Mouse (Mus musculus) stomach, embryonic 14.5 days (tissue): Measurements from ENCODE around the gene Slc8a1. TPM values are rescaled to one million over a fixed set of nuclear protein-coding genes. Genes with fewer than 3 reads are reported as not detected.

Experiments
- ATAC-seq: fragments of 200-750 bp; cut with Nextera tagmentation; 2 replicates; pipeline ENCODE4 v1.8.0; 2017; ENCODE audit warnings: low read depth, moderate TSS enrichment; ENCODE audit not compliant: insufficient number of reproducible peaks, insufficient read depth, low FRiP score
- H3K27ac ChIP-seq: fragments of 300-500 bp; sonication (generic); 2 replicates; pipeline ENCODE4 v1.5.1; 2014; ENCODE audit warnings: mild to moderate bottlenecking, low read length, moderate library complexity, mixed read lengths
- H3K27me3 ChIP-seq: fragments of 300-500 bp; sonication (generic); 2 replicates; pipeline ENCODE4 v1.6.1; 2014; ENCODE audit warnings: low read length, control low read depth, mixed read lengths; ENCODE audit not compliant: control insufficient read depth, insufficient read depth
- H3K36me3 ChIP-seq: fragments of 300-500 bp; sonication (generic); 2 replicates; pipeline ENCODE4 v1.6.1; 2014; ENCODE audit warnings: mild to moderate bottlenecking, control low read depth, low read length, moderate library complexity, mixed read lengths; ENCODE audit not compliant: control insufficient read depth, insufficient read depth
- H3K4me1 ChIP-seq: fragments of 300-500 bp; sonication (generic); 2 replicates; pipeline ENCODE4 v1.6.1; 2014; ENCODE audit warnings: low read length, control low read depth, mixed read lengths; ENCODE audit not compliant: control insufficient read depth, insufficient read depth
- H3K4me2 ChIP-seq: fragments of 300-500 bp; sonication (generic); replicated peaks from 2 replicates; pipeline ENCODE4 v1.6.1; 2014; ENCODE audit warnings: low read depth, low read length, control low read depth
- H3K4me3 ChIP-seq: fragments of 300-500 bp; sonication (generic); 2 replicates; pipeline ENCODE4 v1.5.1; 2014; ENCODE audit warnings: low read depth, low read length, control low read depth
- H3K9ac ChIP-seq: fragments of 300-500 bp; sonication (generic); replicated peaks from 2 replicates; pipeline ENCODE4 v1.6.1; 2014; ENCODE audit warnings: low read depth, mild to moderate bottlenecking, control low read depth, low read length, moderate library complexity, mixed read lengths
- H3K9me3 ChIP-seq: fragments of 300-500 bp; sonication (generic); 2 replicates; pipeline ENCODE4 v1.6.1; 2016; ENCODE audit warnings: low read depth, low read length, control low read depth; ENCODE audit not compliant: control insufficient read depth
- WGBS: fragments of 180-500 bp; shearing (Covaris S2); extraction: QIAGEN DNeasy Blood & Tissue Kit; methylation state at CpG from one replicate; pipeline ENCODE4 v1.1.7; 2014; 5-methylcytosine and 5-hydroxymethylcytosine counted together
- polyA plus RNA-seq: library from polyadenylated mRNA; unstranded; fragments of >200 nt; fragmentation: Nextera tagmentation; extraction: Ambion mirVana; gene quantifications from 2 replicates; pipeline ENCODE4 v1.2.1, GENCODE M21; 2014

The Slc8a1 gene
- polyA plus RNA-seq, 1 experiment from 2014 or later, result 24.5 TPM

DNA sequence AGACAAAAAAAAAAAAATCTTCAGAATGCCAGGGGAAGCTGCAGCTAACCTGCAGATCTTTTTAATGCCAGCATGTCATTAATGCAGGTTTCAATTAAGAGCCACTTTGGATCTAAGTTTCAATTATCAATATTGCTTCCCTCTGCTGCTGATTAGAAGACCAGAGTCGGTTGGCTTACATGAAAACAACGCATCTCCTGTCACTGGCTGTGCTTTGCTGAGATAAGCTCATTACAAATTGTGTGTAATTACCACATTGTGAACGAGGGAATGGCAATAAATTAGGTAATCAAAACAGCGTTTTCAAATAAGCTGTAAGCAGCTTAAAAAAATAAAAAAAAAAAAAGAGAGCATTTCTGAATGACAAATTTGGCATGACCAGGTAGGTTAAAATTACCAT lies 258.4 kb downstream of the Slc8a1 start:
- Histone ChIP-seq H3K36me3 (no peaks in the 10 kb centered on the region), H3K27ac (no peak overlapping the region), H3K4me1 (peaks cover 7% of the 10 kb centered on the region; the same call in 1 of the 2 replicates), H3K4me2 (no peak overlapping the region), H3K4me3 (no peak overlapping the region), H3K9ac (no peak overlapping the region), H3K27me3 (no peaks in the 10 kb centered on the region), H3K9me3 (no peaks in the 10 kb centered on the region)
- ATAC-seq, result no peak
- WGBS, result 46% methylated on average over 4 of the region's 4 CpGs

DNA sequence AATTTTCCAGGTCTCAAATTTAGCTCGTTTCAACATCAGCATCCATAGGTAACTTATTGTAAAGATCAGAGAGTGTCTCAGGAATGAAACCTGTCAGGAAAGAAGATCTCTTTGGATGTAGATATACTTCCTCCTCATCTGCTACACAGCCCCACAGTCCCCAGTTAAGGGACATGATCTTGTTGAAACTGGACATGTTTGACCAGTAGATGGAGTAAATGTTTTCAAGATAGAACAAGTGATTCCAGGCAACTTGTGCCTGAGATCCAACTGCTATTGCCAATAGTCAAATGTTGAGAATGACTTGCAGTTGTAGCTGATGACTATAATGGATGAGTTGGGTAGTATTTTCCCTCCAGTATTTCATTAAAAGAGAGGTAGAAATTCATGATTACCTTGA lies 260.8 kb downstream of the Slc8a1 start:
- no peak overlapping the region for H3K4me3 ChIP-seq
- H3K27ac ChIP-seq, result no peak overlapping the region
- no peak overlapping the region for H3K9ac ChIP-seq
- no peak for ATAC-seq
- no peaks in the 10 kb centered on the region for H3K9me3 ChIP-seq
- H3K4me1 ChIP-seq, result peaks cover 7% of the 10 kb centered on the region; the same call in 1 of the 2 replicates
- H3K4me2 ChIP-seq, result no peak overlapping the region
- H3K36me3 ChIP-seq, result no peaks in the 10 kb centered on the region
- WGBS, result 73% methylated on average over 1 of the region's 1 CpGs
- no peaks in the 10 kb centered on the region for H3K27me3 ChIP-seq

GRCm38 (mm10) chr17:81473363-81473762 lies 264.8 kb downstream of the Slc8a1 start:
- no peak overlapping the region for H3K27ac ChIP-seq
- no peaks in the 10 kb centered on the region for H3K9me3 ChIP-seq
- H3K36me3 ChIP-seq, result no peaks in the 10 kb centered on the region
- no peak overlapping the region for H3K4me3 ChIP-seq
- no peak overlapping the region for H3K9ac ChIP-seq
- ATAC-seq, result no peak
- H3K4me2 ChIP-seq, result no peak overlapping the region
- H3K4me1 ChIP-seq, result 0 out of 2 replicates have a peak, but pooled peaks cover 7% of the 10 kb centered on the region
- H3K27me3 ChIP-seq, result no peaks in the 10 kb centered on the region
- WGBS, result 69% methylated on average over 3 of the region's 3 CpGs

- H3K36me3 ChIP-seq, result no peaks in the 10 kb centered on the region
- no peak overlapping the region; the same call in 1 of the 2 replicates for H3K27ac ChIP-seq
- H3K4me2 ChIP-seq, result no peak overlapping the region
- no peaks in the 10 kb centered on the region for H3K27me3 ChIP-seq
- peak; percentile 74; the same call in 1 of the 2 replicates for ATAC-seq
- 45% methylated on average over 5 of the region's 5 CpGs for WGBS
- no peak overlapping the region for H3K4me3 ChIP-seq
- 0 out of 2 replicates have a peak, but pooled peaks cover 7% of the 10 kb centered on the region for H3K4me1 ChIP-seq
- H3K9me3 ChIP-seq, result no peaks in the 10 kb centered on the region
- no peak overlapping the region for H3K9ac ChIP-seq
Observed at GRCm38 (mm10) chr17:81468941-81469340, 269.2 kb downstream of the Slc8a1 start.

GRCm38 (mm10) chr17:81459379-81459778 lies 278.8 kb downstream of the Slc8a1 start:
- Histone ChIP-seq H3K9ac (no peak overlapping the region), H3K4me2 (no peak overlapping the region), H3K4me1 (no peaks in the 10 kb centered on the region), H3K4me3 (no peak overlapping the region), H3K36me3 (no peaks in the 10 kb centered on the region), H3K9me3 (no peaks in the 10 kb centered on the region), H3K27me3 (no peaks in the 10 kb centered on the region), H3K27ac (no peak overlapping the region)
- WGBS, result 80% methylated on average over 3 of the region's 3 CpGs
- ATAC-seq, result no peak

GRCm38 (mm10) chr17:81455977-81456376 lies 282.2 kb downstream of the Slc8a1 start:
- Histone ChIP-seq H3K27me3 (no peaks in the 10 kb centered on the region), H3K36me3 (no peaks in the 10 kb centered on the region), H3K4me2 (no peak overlapping the region), H3K9ac (no peak overlapping the region), H3K9me3 (no peaks in the 10 kb centered on the region), H3K27ac (no peak overlapping the region), H3K4me3 (no peak overlapping the region), H3K4me1 (no peaks in the 10 kb centered on the region)
- WGBS, result 82% methylated on average over 7 of the region's 7 CpGs
- ATAC-seq, result no peak

DNA sequence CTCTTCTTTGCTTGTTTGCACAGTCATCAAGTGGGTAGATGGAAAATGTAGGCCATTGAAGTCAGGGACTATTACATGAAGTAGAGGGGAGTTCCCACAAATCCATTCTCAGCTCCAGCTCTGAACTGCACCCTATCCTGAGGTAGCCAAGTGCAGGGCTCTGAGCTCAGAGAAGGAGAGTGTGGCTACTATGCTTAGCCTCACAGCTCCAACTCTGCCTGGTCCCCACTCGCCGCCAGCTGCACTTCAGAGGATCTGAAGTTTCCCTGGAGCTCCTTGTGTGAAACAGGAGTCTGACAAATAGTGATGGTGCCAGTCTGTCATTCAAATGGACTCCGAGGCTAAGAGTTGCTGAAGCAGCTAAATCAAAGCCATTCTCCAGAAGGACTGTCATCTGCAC lies 282.9 kb downstream of the Slc8a1 start:
- Histone ChIP-seq H3K27ac (no peak overlapping the region), H3K9me3 (no peaks in the 10 kb centered on the region), H3K9ac (no peak overlapping the region), H3K4me2 (no peak overlapping the region), H3K4me1 (no peaks in the 10 kb centered on the region), H3K36me3 (no peaks in the 10 kb centered on the region), H3K27me3 (no peaks in the 10 kb centered on the region), H3K4me3 (no peak overlapping the region)
- ATAC-seq, result no peak
- 62% methylated on average over 3 of the region's 3 CpGs for WGBS

- no peaks in the 10 kb centered on the region for H3K36me3 ChIP-seq
- no peaks in the 10 kb centered on the region for H3K4me1 ChIP-seq
- no peak within 1 kb of the TSS for H3K4me2 ChIP-seq
- no peaks in the 10 kb centered on the region for H3K27me3 ChIP-seq
- no peak within 1 kb of the TSS for H3K9ac ChIP-seq
- no peak within 1 kb of the TSS for H3K27ac ChIP-seq
- no peak within 1 kb of the TSS for H3K4me3 ChIP-seq
- ATAC-seq, result no peak
- no peaks in the 10 kb centered on the region for H3K9me3 ChIP-seq
Observed at GRCm38 (mm10) chr17:81441463-81441862, 296.7 kb downstream of the Slc8a1 start, which contains the start of gene Gm11096. Gm11096 (plus strand) TSS chr17:81441763.

DNA sequence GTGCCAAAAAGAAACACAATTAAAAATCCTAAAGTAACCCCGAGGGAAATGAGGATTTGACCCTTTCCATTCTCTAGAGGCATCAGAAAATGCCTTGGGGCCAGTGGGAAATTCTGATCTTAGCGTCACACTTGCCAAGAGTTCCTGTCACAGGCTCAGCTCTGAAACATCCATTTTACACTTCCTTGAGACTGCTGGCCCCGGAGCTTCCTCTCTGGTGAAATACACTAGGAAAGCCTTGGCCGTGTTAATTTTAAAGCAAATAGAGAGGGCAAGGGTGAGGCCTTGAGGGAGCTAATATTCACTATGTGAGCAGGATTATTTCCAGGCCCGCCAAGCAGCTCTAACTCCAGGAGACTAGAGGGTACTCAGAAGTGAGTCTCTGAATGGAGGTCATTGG lies 305.0 kb downstream of the Slc8a1 start:
- H3K4me3 ChIP-seq, result no peak overlapping the region
- H3K27ac ChIP-seq, result no peak overlapping the region
- H3K36me3 ChIP-seq, result peaks cover 2% of the 10 kb centered on the region; the same call in 1 of the 2 replicates
- H3K9me3 ChIP-seq, result no peaks in the 10 kb centered on the region
- H3K4me2 ChIP-seq, result no peak overlapping the region
- no peaks in the 10 kb centered on the region for H3K4me1 ChIP-seq
- no peak overlapping the region for H3K9ac ChIP-seq
- WGBS, result 53% methylated on average over 5 of the region's 5 CpGs
- no peak for ATAC-seq
- H3K27me3 ChIP-seq, result no peaks in the 10 kb centered on the region
